Mouse (Mus musculus): Measurements from ENCODE around the gene Pcsk6.
"Not testable (repeated sequence)": the region's sequence is repeated elsewhere in the genome, so short reads cannot be mapped to it uniquely, and the experiment has no call there.

Pcsk6 gene

GRCm38 (mm10) chr7:65861591-65862472, at the start of gene Pcsk6:
TSS of gene Pcsk6 (plus strand) at chr7:65861734.
- peak; percentile 66 for DNase-seq (ENCODE audit: low spot score)

GRCm38 (mm10) chr7:65813611-65814212, 47.8 kb upstream of the Pcsk6 start:
- DNase-seq (ENCODE audit: low spot score): no peak

- DNase-seq (ENCODE audit: low spot score): no peak
Measured at GRCm38 (mm10) chr7:65817564-65817963, 44.0 kb upstream of the Pcsk6 start.

- DNase-seq (ENCODE audit: low spot score): no peak
Measured at GRCm38 (mm10) chr7:65820391-65820790, 41.1 kb upstream of the Pcsk6 start.

- DNase-seq (ENCODE audit: low spot score): not testable (repeated sequence)
Measured at GRCm38 (mm10) chr7:65821901-65822300, 39.6 kb upstream of the Pcsk6 start.

- DNase-seq (ENCODE audit: low spot score): no peak
Measured at GRCm38 (mm10) chr7:65822506-65823119, 38.9 kb upstream of the Pcsk6 start.

GRCm38 (mm10) chr7:65839756-65840155, 21.8 kb upstream of the Pcsk6 start:
- no peak for DNase-seq (ENCODE audit: low spot score)

GRCm38 (mm10) chr7:65843210-65843609, 18.3 kb upstream of the Pcsk6 start:
- DNase-seq (ENCODE audit: low spot score): no peak

GRCm38 (mm10) chr7:65860981-65861380, 553 bp upstream of the Pcsk6 start:
- DNase-seq (ENCODE audit: low spot score): no peak

GRCm38 (mm10) chr7:65862473-65863176, 1.1 kb downstream of the Pcsk6 start:
- DNase-seq (ENCODE audit: low spot score): peak; percentile 23

- DNase-seq (ENCODE audit: low spot score): no peak
Measured at GRCm38 (mm10) chr7:65869173-65869572, 7.6 kb downstream of the Pcsk6 start.

GRCm38 (mm10) chr7:65869794-65870193, 8.3 kb downstream of the Pcsk6 start:
- DNase-seq (ENCODE audit: low spot score): no peak

GRCm38 (mm10) chr7:65870227-65870626, 8.7 kb downstream of the Pcsk6 start:
- DNase-seq (ENCODE audit: low spot score): no peak

- DNase-seq (ENCODE audit: low spot score): no peak
Measured at GRCm38 (mm10) chr7:65870928-65871580, 9.5 kb downstream of the Pcsk6 start.

- no peak for DNase-seq (ENCODE audit: low spot score)
Measured at GRCm38 (mm10) chr7:65871851-65872250, 10.3 kb downstream of the Pcsk6 start.

GRCm38 (mm10) chr7:65873176-65873845, 11.8 kb downstream of the Pcsk6 start:
- no peak for DNase-seq (ENCODE audit: low spot score)

- no peak for DNase-seq (ENCODE audit: low spot score)
Measured at GRCm38 (mm10) chr7:65873902-65874301, 12.4 kb downstream of the Pcsk6 start.

GRCm38 (mm10) chr7:65876596-65876995, 15.1 kb downstream of the Pcsk6 start:
- no peak for DNase-seq (ENCODE audit: low spot score)

GRCm38 (mm10) chr7:65878234-65878633, 16.7 kb downstream of the Pcsk6 start:
- no peak for DNase-seq (ENCODE audit: low spot score)

- DNase-seq (ENCODE audit: low spot score): peak; percentile 43
Measured at GRCm38 (mm10) chr7:65879330-65879729, 17.8 kb downstream of the Pcsk6 start.

- no peak for DNase-seq (ENCODE audit: low spot score)
Measured at GRCm38 (mm10) chr7:65880666-65881289, 19.2 kb downstream of the Pcsk6 start.

All from ovary, postnatal 36 days (tissue).